Mouse (Mus musculus): ENCODE results near the gene Cdpf1.

DNA sequence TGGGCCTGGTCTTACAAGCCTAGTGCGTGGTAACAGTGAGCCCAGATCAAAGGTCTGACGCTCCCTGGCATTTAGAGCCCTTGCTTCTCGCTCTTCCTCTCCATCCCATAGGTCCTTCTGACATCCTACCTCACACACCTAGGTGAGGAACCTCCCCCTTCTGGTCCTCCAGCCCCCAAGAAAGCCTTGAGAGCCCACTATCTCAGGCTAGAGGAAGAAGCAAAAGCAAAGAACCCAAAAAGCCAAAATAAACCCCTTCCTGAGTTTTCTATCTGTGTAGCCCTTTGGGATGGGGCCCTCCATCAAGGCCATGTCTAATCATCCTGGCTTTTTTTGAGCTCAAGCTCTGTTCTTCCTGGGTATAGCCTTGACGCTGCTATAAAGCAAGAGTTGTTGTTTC, 23.4 kb downstream of the Cdpf1 start:
- TF ChIP-seq POLR2A (IDR thresholded peaks at IDR 0.05; ENCODE audit: borderline replicate concordance, control insufficient read depth, low read depth, low read length), result no peak
- TF ChIP-seq CTCF (IDR thresholded peaks at IDR 0.05; ENCODE audit: control insufficient read depth, insufficient read depth, low read length), result no peak

Measured in bone marrow, adult 2 months (tissue).